Mouse (Mus musculus) heart, postnatal 0 days (tissue): ENCODE data around the gene Psmb5.
A peak's percentile ranks its signal among the peaks of the same experiment; 100 is the strongest.

ENCODE experiments used
- CTCF ChIP-seq: IDR thresholded peaks from 2 replicates; pipeline ENCODE4 v1.5.1; 2016; ENCODE audit warnings: antibody characterized with exemption, control low read depth, low read depth
- EP300 ChIP-seq: IDR thresholded peaks from 2 replicates; pipeline ENCODE4 v1.6.1; 2016; ENCODE audit warnings: antibody characterized with exemption, low read depth

DNA sequence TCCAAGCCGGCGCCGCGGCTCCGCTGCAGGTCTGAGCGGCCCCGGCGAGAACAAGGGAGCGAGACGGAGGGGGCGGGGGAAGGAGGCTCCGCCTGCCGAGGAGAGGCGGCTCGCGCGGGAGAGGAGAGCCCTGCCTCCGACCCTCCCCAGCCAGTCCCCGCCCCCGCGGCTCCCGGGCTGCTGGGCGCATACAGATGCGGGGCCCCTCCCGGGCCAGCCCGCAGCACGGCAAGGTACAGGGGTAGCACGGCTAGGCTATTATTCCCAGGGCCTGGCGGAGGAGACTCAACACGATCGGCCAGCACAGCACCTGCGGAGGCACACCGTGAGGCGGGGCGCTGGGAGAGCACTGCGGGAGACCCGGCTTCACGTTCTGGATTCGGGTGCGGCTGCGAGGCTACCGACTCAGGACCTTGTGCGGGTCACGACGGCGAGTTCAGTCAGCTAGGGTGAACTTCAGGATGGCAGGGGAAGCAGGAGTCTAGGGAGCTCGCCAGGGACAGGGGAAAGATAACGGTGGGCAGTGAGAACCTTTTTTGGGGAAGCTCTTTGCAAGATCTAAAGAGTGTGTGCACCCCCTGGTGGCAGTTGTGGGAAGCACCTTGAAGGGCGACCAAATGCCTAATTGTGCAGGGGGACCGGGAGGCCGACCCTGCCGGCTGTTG lies 23.6 kb upstream of the Psmb5 start, which contains the start of gene Cdh24:
- TF ChIP-seq CTCF (peak; percentile 73), EP300 (no peak)
